21 mouse cellular contexts compared by ENCODE assay signal in genomic region chr13:46448276-46448675, GRCm38 (mm10). TPM values are rescaled to one million over a fixed set of nuclear protein-coding genes. Genes with fewer than 3 reads are reported as not detected.
DNase-seq lines count a peak whose midpoint lies in the region; ATAC-seq lines count a peak whose summit lies in the region.
"Had no signal": no experiment of that assay in that cellular context is flagged by ENCODE, and none has a peak within 500 bp of the region (broad histone marks: within the 10 kb centered on the region; RNA-seq: fewer than 3 reads in every experiment).

No protein-coding gene starts in this region.

- no peak for DNase-seq in frontal cortex, postnatal 36 days (ENCODE audit: low spot score in 2 of 2)
- peak; percentile 26 for DNase-seq in right cerebral cortex, adult 18-20 months
- DNase-seq in right cerebral cortex, postnatal 14 days: no peak
- peak; percentile 57 for DNase-seq in brain, adult 2 months (ENCODE audit: low read depth, low spot score)
- DNase-seq in thymus, postnatal 0 days (ENCODE audit: low spot score): no peak
- DNase-seq: adrenal gland, adult 2 months; adrenal gland, adult 8-10 months; adrenal gland, postnatal 10 days; adrenal gland, postnatal 14 days; adrenal gland, postnatal 25 days; adrenal gland, postnatal 36 days; B cell, adult 2 months; cerebellum, adult 11 months; cerebellum, adult 11-12 months; cerebellum, adult 18-20 months; cerebellum, adult 2 months had no signal

- peak; percentile 78 for ATAC-seq in frontal cortex, adult (ENCODE audit: low TSS enrichment)
- ATAC-seq: activated CD4-positive, CD25-positive, alpha-beta regulatory T cell, adult 4 months; CD4-positive, CD25-positive, alpha-beta regulatory T cell, adult 4 months; Patski had no signal

RNA-seq across cellular contexts. Expression of gene Rbm24, which starts 30.0 kb away (rescaled TPM):
- 1.6 and 3.5 TPM in 2 replicates for polyA plus RNA-seq in thymus, postnatal 0 days (2015; fragmentation: Nextera tagmentation; extraction: Ambion mirVana)
- polyA plus RNA-seq: activated CD4-positive, CD25-positive, alpha-beta regulatory T cell, adult 4 months; G1E had no signal

RNA-seq across cellular contexts. Expression of gene Cap2, which starts 53.4 kb away (rescaled TPM):
- polyA plus RNA-seq in thymus, postnatal 0 days (2015; fragmentation: Nextera tagmentation; extraction: Ambion mirVana): 2.5 and 2.9 TPM in 2 replicates
- polyA plus RNA-seq: G1E, Patski had no signal

Comparison
In these comparisons a context has a peak if more than half of its experiments do, and no peak if none do; other contexts are left out.
1. DNase-seq: peak in right cerebral cortex, adult 18-20 months (single experiment) and brain, adult 2 months (single experiment); none in frontal cortex, postnatal 36 days (0 of 2), right cerebral cortex, postnatal 14 days (single experiment) and thymus, postnatal 0 days (single experiment).